Mouse (Mus musculus): ENCODE measurements around the gene Ap2a1.

Gene Ap2a1

GRCm38 (mm10) chr7:44866276-44867009 lies 62.9 kb downstream of the Ap2a1 start:
- peak; percentile 74 to 80 for DNase-seq (ENCODE audit: low spot score in 2 of 2)

GRCm38 (mm10) chr7:44864595-44865542 lies 64.4 kb downstream of the Ap2a1 start:
- no peak for DNase-seq (ENCODE audit: low spot score in 2 of 2)

DNA sequence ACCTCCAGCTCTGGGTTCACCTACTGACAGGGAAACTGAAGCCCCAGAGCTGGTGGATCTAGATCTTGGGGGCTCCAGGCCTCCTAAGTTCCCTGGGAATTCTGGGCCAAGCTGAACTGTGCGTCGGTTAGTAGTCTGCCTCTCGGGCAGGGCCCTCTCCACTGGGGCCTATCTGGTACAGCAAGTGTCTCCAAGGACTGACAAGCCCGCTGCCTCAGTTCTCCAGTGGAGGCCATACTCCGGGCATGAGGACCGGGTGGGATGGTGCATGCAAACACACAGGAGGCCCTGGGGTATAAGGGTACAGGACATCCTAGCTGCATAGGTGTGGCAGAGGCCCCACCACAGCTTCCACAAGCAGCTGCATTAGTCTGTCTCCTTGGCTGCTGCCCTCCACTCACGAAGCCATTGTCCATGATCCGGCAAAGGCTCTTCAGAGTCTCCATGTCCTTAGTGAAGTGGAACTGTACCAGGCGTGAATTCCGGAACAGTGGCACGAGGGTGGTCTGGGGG lies 65.3 kb downstream of the Ap2a1 start:
- DNase-seq (ENCODE audit: low spot score in 2 of 2): no peak

DNA sequence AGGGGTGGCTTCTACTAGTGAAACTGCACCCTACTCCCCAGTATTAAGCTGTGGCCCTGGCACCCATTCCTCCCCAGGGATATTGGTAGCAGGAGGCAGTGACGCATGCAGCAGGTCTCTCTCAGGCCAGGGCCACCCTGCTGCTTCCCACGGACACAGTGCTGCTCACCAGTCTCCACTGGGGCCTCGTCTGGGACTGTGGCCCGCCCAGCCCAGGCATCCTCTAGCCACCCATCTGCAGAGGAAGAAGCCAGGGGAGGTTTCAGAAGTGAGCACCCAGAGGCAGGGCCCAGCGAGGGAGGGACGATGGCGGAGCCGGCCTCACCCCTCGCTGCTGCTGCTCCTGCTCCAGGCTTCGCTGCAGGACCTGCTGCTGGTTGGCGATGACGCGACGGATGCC lies 66.1 kb downstream of the Ap2a1 start:
- DNase-seq (ENCODE audit: low spot score in 2 of 2): no peak

DNA sequence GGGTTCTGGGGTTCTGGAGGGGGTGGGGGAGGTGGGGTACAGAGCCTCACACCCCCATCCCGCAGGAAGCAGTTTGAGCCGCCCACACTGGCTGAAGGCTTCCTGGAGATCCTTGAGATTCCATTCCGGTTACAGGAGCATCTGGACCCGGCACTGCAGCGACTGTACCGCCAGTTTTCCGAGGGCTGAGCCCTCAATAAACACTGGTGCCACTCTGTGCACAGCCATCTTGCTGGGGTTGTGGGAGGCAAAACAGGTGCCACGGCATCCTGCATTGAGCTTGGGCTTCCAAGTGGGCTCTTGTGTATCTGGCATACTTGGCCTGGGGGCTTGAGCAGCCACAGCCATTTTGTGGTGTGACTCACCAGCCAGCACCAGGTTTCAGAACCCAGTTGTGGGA lies 66.9 kb downstream of the Ap2a1 start:
- DNase-seq (ENCODE audit: low spot score in 2 of 2): no peak

- peak in 1 of 2 experiments; percentile 34 for DNase-seq (ENCODE audit: low spot score in 2 of 2)
Measured at GRCm38 (mm10) chr7:44861429-44861816, 67.9 kb downstream of the Ap2a1 start.

DNA sequence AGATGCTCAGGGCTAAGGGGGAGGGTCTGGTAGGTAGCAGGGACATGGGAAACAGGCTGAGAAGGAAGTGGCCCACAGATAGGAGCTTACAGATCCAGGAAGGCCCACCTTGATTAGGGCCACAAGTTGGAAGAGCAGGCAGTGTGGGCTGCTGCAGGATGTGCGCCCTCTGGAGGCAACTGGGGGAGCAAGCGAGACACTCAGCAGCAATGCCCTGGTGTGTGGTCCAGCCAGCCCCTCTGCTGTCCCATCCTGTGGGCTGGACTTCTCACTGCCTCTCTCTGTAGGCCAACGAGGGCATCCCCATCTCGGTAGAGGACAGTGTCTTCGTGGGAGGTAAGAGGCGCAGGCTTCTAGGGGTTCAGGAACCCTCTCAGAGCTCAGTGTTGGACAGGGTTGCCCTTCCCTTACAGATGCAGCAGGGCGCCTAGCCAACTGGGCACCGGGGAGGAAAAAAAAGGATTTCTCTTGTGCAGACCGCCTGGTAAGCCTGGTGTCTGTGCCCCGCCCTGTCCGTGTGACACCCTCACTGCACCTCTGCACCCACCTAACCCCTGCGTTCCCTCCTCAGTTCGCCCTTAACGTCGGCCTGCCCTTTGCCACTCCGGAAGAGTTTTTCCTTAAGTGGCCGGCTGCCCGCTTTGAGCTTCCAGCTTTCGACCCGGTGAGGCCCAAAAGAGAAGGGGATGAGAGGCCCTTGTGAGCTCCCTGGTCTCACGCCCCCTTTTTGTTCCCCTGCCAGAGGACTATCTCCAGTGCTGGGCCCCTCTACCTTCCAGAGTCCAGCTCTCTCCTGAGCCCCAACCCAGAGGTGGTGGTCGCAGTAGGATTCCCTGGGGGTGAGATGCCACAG lies 68.5 kb downstream of the Ap2a1 start:
- DNase-seq (ENCODE audit: low spot score in 2 of 2): peak; percentile 72 to 83

DNA sequence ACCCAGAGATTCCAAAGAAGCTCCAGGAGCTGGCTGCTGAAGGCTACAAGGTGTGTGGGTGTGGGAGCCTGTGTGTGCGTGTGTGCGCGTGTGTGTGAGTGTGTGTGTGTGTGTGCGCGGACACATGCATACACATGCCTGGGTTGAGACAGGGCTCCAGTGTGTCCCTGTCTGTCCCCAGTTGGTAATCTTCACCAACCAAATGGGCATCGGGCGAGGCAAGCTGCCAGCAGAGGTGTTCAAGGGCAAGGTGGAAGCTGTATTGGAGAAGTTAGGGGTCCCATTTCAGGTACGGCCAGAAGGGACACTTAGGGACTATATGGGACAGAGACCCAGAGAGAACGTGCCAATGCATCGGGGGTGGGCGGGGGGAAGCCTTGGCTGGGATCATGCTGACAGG lies 69.4 kb downstream of the Ap2a1 start:
- no peak for DNase-seq (ENCODE audit: low spot score in 2 of 2)

DNA sequence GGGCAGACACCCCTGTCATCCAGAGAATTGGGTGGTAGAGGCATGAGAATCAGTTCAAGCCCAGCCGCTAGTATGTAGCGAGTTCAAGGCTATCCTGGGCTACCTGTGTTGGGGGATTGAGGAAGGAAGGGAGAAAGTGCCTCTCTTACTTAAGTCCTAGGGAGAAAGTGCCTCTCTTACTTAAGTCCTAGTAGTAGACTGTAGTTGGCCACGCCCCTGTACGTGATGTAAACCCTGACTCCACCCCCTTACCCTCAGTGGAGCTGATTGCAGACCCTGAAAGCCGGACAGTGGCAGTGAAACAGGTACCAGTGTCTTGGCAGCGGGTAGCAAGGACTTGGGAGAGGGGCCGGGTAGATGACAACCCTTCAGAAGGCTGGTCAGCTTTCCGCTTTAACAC lies 71.4 kb downstream of the Ap2a1 start:
- DNase-seq (ENCODE audit: low spot score in 2 of 2): no peak

DNA sequence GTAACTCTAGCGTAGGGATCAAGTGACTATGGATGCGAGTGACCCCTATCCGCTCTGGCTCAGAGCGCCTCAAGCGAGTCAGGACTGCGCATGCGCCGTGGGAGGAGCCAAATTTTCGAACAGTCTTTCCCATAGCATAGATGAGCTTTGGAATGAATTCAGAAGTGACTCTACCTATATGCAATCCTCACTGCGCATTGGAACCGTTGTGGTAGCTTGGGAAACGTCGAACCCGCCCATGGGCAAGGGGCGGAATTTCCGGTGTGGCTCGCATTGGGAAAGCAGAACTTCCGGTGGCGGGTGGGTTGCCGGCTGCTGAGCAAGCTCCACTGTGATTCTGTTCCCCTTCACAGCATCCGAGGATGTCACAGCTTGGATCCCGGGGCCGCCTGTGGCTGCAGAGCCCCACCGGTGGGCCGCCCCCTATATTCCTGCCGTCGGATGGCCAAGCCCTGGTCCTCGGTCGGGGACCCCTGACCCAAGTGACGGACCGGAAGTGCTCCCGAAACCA lies 72.2 kb downstream of the Ap2a1 start, which contains the start of gene Pnkp:
Gene Pnkp, plus strand, starts transcription at position 98 of the 511 bp plus-strand sequence.
- peak; percentile 80 for DNase-seq (ENCODE audit: low spot score in 2 of 2)

GRCm38 (mm10) chr7:44856265-44856916 lies 72.9 kb downstream of the Ap2a1 start:
- no peak for DNase-seq (ENCODE audit: low spot score in 2 of 2)

- DNase-seq (ENCODE audit: low spot score in 2 of 2): no peak
Measured at GRCm38 (mm10) chr7:44855036-44855435, 74.3 kb downstream of the Ap2a1 start.

DNA sequence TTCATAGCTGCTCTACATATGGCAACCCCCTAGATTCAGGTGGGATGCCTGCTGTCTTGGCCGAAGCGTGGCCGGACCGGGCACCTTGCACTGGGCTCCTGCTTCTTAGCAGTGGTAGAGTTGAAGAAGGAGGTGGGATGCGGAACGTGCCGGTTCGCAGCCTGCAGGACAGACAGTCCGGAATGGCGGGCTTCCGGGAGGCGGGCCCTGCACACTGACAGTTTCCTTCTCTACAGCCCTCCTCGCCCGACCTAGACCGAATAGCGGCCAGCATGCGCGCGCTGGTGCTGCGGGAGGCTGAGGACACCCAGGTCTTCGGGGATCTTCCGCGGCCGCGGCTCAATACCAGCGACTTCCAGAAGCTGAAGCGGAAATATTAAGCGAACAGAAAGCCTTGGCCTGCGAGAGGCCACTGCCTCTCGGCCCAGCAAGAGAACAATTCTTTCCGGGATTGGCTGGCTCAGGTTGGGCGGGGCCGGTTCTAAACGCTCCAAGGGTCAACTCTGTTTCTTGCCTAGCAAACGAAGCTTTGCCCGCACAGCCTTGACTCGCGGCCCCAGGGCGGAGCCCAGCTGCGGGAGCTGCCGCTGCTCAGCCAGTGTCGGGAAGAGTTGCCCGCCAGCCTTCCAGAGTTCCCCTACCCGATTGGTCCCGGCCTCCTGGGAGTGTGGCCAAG lies 74.8 kb downstream of the Ap2a1 start:
- peak; percentile 83 to 85 for DNase-seq (ENCODE audit: low spot score in 2 of 2)

DNA sequence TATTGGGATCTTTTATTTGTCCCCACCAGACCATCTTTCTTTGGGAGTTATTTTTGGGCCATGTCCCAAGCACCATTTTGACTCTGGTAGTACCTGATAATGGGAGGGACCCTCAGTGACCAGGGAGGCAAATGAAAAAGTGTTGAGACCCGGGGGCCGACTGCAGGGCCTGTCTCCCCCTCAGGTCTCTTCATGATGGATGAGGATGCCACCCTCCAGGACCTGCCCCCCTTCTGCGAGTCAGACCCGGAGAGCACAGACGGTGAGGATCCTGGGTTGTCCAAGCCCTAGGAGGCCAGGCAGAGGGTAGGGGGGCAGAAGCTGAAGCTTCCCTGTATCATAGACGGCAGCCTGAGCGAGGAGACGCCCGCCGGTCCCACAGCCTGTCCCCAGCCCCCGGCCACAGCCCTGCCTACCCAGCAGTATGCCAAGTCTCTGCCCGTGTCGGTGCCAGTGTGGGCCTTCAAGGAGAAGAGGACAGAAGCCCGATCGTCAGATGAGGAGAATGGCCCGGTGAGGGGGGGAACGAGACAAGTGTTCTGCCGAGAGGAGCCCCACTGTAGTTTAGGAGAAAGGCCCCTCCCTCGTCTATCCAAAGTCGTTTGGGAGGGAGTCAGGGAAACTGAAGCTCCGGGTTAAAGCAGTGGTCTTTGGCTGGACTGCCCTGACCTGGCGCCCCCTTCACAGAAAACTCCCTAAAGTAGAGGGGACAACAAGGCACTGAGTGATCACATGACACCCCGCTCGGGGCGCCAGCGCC lies 75.5 kb downstream of the Ap2a1 start:
- DNase-seq (ENCODE audit: low spot score in 2 of 2): no peak

DNA sequence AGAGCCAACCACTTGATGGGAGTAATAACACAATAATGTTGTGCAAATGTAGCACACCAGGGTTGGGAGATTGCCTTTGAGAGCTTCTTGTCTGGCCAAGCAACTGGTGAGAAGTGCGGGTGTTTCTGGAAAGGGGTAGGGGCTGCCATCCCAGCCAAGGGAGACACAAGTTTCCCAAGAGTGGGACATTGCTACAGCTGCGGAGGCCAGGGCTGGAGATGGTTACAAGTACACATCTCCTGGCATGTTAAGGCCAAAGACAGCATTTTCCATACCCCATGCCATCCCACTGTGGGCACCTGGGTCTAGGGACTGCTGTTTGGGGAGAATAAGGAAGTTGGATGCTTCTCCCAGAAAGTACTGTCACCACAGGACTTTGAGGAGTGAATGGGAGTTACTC lies 76.2 kb downstream of the Ap2a1 start:
- no peak for DNase-seq (ENCODE audit: low spot score in 2 of 2)

DNA sequence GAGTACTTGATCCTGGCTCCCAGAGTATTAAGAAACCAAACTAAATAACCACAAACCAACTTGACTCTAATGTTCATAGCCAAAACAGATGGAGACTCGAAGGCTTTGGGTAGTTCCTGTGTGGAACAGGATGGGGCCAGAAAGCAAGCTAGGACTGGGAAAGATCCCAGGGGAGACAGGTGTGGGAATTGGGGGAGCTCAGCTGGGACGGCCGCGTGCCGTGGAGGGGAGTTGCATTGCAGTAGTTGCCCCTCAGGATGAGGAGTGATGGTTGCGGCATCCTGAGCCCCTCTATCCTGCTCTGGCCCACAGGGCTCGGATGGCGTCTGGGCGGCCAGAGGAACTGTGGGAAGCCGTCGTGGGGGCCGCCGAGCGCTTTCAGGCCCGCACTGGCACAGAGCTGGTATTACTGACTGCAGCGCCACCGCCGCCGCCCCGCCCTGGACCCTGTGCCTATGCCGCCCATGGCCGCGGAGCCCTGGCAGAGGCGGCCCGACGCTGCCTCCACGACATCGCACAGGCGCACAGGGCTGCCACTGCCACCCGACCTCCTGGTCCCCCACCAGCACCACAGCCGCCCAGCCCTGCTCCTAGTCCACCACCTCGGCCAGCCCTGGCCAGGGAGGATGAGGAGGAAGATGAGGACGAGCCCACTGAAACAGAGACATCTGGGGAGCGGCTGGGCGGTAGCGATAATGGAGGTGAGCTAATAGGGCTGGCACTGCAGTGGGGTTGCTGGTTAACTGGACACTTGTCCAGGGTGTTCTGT lies 76.9 kb downstream of the Ap2a1 start:
- no peak for DNase-seq (ENCODE audit: low spot score in 2 of 2)

DNA sequence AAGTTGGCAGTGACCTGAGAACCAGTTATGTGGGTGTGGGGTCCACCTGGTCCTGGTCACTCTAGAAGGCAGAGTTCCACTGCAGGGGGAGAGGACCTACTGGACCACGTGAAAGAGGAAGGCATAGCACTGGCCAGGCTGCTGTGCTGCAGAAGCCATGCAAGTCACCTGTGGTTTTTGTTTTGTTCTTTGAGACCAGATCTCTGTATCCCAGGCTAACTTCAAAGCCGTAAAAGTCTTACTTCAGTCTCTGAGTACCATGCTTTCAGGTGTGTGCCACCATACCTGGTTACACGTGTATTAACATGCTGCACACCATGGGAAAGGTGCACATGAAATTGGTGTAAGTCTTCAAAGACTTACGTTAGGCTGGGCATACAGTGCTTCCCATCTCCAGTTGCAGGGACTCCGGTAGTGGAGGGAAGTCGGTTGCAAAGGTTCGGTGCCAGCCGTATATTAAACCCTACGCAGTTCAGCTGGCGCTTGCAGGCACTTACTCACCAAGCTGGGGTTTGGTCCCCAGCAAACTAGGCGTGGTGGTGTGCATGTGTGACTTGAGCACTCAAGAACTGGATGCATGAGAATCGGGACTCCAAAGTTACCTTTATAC lies 77.6 kb downstream of the Ap2a1 start:
- DNase-seq (ENCODE audit: low spot score in 2 of 2): no peak
